Mouse (Mus musculus) thymus, postnatal 36 days (tissue): ENCODE results near the gene Vmn2r70.

Experiments used
- DNase-seq, 2 experiments: peaks; one replicate each; pipeline ENCODE4 v3.0.0; 2022; ENCODE audit warnings: mixed read lengths in 2 of 2

Vmn2r70 gene

GRCm38 (mm10) chr7:85569092-85569491 is at the start of gene Vmn2r70:
TSS of gene Vmn2r70 (minus strand) at chr7:85569192.
- no peak for DNase-seq

GRCm38 (mm10) chr7:85562787-85563186 is 6.2 kb downstream of the Vmn2r70 start, which contains the start of gene Vmn2r71:
TSS of gene Vmn2r71 (plus strand) at chr7:85563087.
- DNase-seq = no peak

- DNase-seq = no peak
Observed at GRCm38 (mm10) chr7:85543118-85543517, 25.9 kb downstream of the Vmn2r70 start.

- DNase-seq = no peak
Observed at GRCm38 (mm10) chr7:85542108-85542507, 26.9 kb downstream of the Vmn2r70 start.
